ENCODE assay signal across 25 mouse cellular contexts in genomic region chr16:56170247-56170646, GRCm38 (mm10). TPM values are rescaled to one million over a fixed set of nuclear protein-coding genes. Genes with fewer than 3 reads are reported as not detected.
A peak's percentile ranks its signal among the peaks of the same experiment; 100 is the strongest.
DNase-seq lines count a peak whose midpoint lies in the region; ATAC-seq and TF ChIP-seq lines count a peak whose summit lies in the region.
"Had no signal": no experiment of that assay in that cellular context is flagged by ENCODE, and none has a peak within 500 bp of the region (broad histone marks: within the 10 kb centered on the region; RNA-seq: fewer than 3 reads in every experiment).

No protein-coding gene starts in this region.

- no peak overlapping the region for H3K4me3 ChIP-seq in forebrain, embryonic 14.5 days (ENCODE audit: low read depth, low read length)
- no peak overlapping the region for H3K4me3 ChIP-seq in forebrain, embryonic 11.5 days (ENCODE audit: low read depth, low read length)
- H3K4me3 ChIP-seq: embryonic facial prominence, embryonic 12.5 days; gastrocnemius, adult 2 months; limb, embryonic 13.5 days; liver, embryonic 12.5 days had no signal

- no peak for TF ChIP-seq POLR2A in brain, embryonic 14.5 days (IDR thresholded peaks at IDR 0.05; ENCODE audit: borderline replicate concordance, extremely low read depth, insufficient read depth, insufficient read length, poor library complexity, severe bottlenecking)

- peaks cover 50% of the 10 kb centered on the region for H3K36me3 ChIP-seq in forebrain, embryonic 14.5 days (ENCODE audit: control insufficient read depth, insufficient read depth, low read length)
- H3K36me3 ChIP-seq in forebrain, embryonic 11.5 days (ENCODE audit: control insufficient read depth, insufficient read depth, low read length), result no peaks in the 10 kb centered on the region

- no peak overlapping the region for H3K27ac ChIP-seq in forebrain, embryonic 14.5 days (ENCODE audit: low read depth, low read length)
- no peak overlapping the region for H3K27ac ChIP-seq in forebrain, embryonic 11.5 days (ENCODE audit: low read depth, low read length)
- H3K27ac ChIP-seq: embryonic facial prominence, embryonic 12.5 days; gastrocnemius, adult 2 months; limb, embryonic 13.5 days; liver, embryonic 12.5 days had no signal

- no peak overlapping the region for H3K4me2 ChIP-seq in forebrain, embryonic 14.5 days (ENCODE audit: low read length)
- H3K4me2 ChIP-seq in forebrain, embryonic 11.5 days (ENCODE audit: low read depth, low read length, severe bottlenecking), result no peak overlapping the region
- H3K4me2 ChIP-seq: embryonic facial prominence, embryonic 12.5 days; heart, embryonic 11.5 days; limb, embryonic 13.5 days; liver, embryonic 12.5 days; midbrain, embryonic 11.5 days had no signal

- no peak overlapping the region for H3K9ac ChIP-seq in forebrain, embryonic 14.5 days (ENCODE audit: low read length)
- no peak overlapping the region for H3K9ac ChIP-seq in forebrain, embryonic 11.5 days (ENCODE audit: low read length)
- H3K9ac ChIP-seq: embryonic facial prominence, embryonic 12.5 days; limb, embryonic 13.5 days; liver, embryonic 12.5 days had no signal

- ATAC-seq in forebrain, embryonic 14.5 days, result peak; percentile 94
- ATAC-seq in forebrain, embryonic 11.5 days (replicated peaks; ENCODE audit: low FRiP score), result no peak
- no peak for ATAC-seq in granulocyte monocyte progenitor cell, adult 5-6 weeks (replicated peaks; ENCODE audit: poor library complexity, severe bottlenecking)
- ATAC-seq: CD4-positive, CD25-positive, alpha-beta regulatory T cell, adult 4 months; liver, embryonic 12.5 days had no signal

- no peaks in the 10 kb centered on the region for H3K27me3 ChIP-seq in forebrain, embryonic 14.5 days (replicated peaks; ENCODE audit: control insufficient read depth, insufficient read depth, low read length)
- no peaks in the 10 kb centered on the region for H3K27me3 ChIP-seq in forebrain, embryonic 11.5 days (ENCODE audit: control insufficient read depth, insufficient read depth, low read length)
- H3K27me3 ChIP-seq: embryonic facial prominence, embryonic 12.5 days; limb, embryonic 13.5 days; liver, embryonic 12.5 days had no signal

- DNase-seq in forebrain, embryonic 14.5 days (ENCODE audit: low spot score), result peak; percentile 69
- DNase-seq in forebrain, embryonic 11.5 days (ENCODE audit: low spot score), result no peak
- peak; percentile 50 for DNase-seq in layer of hippocampus, adult 11-12 months (ENCODE audit: low spot score)
- DNase-seq in layer of hippocampus, postnatal 25 days (ENCODE audit: extremely low spot score in 1 of 2, low spot score in 1 of 2), result no peak
- peak; percentile 72 for DNase-seq in brain, embryonic 14.5 days (ENCODE audit: low read depth)
- DNase-seq in layer of hippocampus, adult 9-10 months (ENCODE audit: low spot score), result peak; percentile 43
- DNase-seq in gastrocnemius, adult 8-10 months (ENCODE audit: low spot score in 2 of 2), result no peak
- DNase-seq: adrenal gland, postnatal 36 days; cerebellum, adult 18-20 months; cerebellum, postnatal 25 days; gastrocnemius, adult 2 months; kidney, adult 8-10 months; kidney, postnatal 14 days; lung, adult 18-20 months; lung, postnatal 10 days; right cerebral cortex, adult 18-20 months; right cerebral cortex, postnatal 4 days; thymus, postnatal 14 days had no signal

- H3K4me1 ChIP-seq in forebrain, embryonic 14.5 days (ENCODE audit: control insufficient read depth, insufficient read depth, low read length), result 0 out of 2 replicates have a peak, but pooled peaks cover 2% of the 10 kb centered on the region
- no peaks in the 10 kb centered on the region for H3K4me1 ChIP-seq in forebrain, embryonic 11.5 days (replicated peaks; ENCODE audit: control insufficient read depth, insufficient read depth, low read length)
- H3K4me1 ChIP-seq: embryonic facial prominence, embryonic 12.5 days; limb, embryonic 13.5 days; liver, embryonic 12.5 days had no signal

- H3K9me3 ChIP-seq in forebrain, embryonic 14.5 days (replicated peaks; ENCODE audit: control insufficient read depth, low read length), result no peaks in the 10 kb centered on the region
- no peaks in the 10 kb centered on the region for H3K9me3 ChIP-seq in forebrain, embryonic 11.5 days (ENCODE audit: control insufficient read depth, low read length)
- H3K9me3 ChIP-seq: embryonic facial prominence, embryonic 12.5 days; limb, embryonic 13.5 days; liver, embryonic 12.5 days had no signal

- TF ChIP-seq CTCF in brain, embryonic 14.5 days (IDR thresholded peaks at IDR 0.05; ENCODE audit: borderline replicate concordance, extremely low read depth, insufficient read depth, insufficient read length), result no peak

RNA-seq across cellular contexts. Expression of gene Impg2, which starts 33.9 kb away (rescaled TPM):
- polyA plus RNA-seq in forebrain, embryonic 14.5 days (2014; fragmentation: Nextera tagmentation; extraction: Ambion mirVana), result 0.25 and 0.27 TPM in 2 replicates
- 0.11 and 0.28 TPM in 2 replicates for polyA plus RNA-seq in forebrain, embryonic 11.5 days (2014; fragmentation: Nextera tagmentation; extraction: Ambion mirVana)
- 1 to 10 TPM in 1 of 2 experiments, under 1 TPM in 1; 0.84 to 1.2 TPM for total RNA-seq in layer of hippocampus, postnatal 25 days (2021)
- polyA plus RNA-seq in brain, embryonic 14.5 days (2012; rRNA removed), result 0.90 and 1.2 TPM in 2 replicates
- total RNA-seq in granulocyte monocyte progenitor cell, adult 5-6 weeks (2014; fragmentation: Nextera tagmentation), result 0.15 and 0.32 TPM in 2 replicates
- total RNA-seq in granulocyte monocyte progenitor cell, adult 5-6 weeks (2017), result 0.09 TPM in 1 of 2 replicates, not detected in the other
- not detected for total RNA-seq in gastrocnemius, adult 8-10 months (2022)

Comparison
In these comparisons a context has a peak if more than half of its experiments do, and no peak if none do; other contexts are left out.
1. DNase-seq: peak in forebrain, embryonic 14.5 days (single experiment), layer of hippocampus, adult 11-12 months (single experiment), brain, embryonic 14.5 days (single experiment) and layer of hippocampus, adult 9-10 months (single experiment); none in forebrain, embryonic 11.5 days (single experiment), layer of hippocampus, postnatal 25 days (0 of 2) and gastrocnemius, adult 8-10 months (0 of 2).